Comparison of ENCODE assay signal across 8 mouse cellular contexts in genomic region chr10:115382846-115383643, GRCm38 (mm10). TPM values are rescaled to one million over a fixed set of nuclear protein-coding genes. Genes with fewer than 3 reads are reported as not detected.
DNase-seq lines count a peak whose midpoint lies in the region; ATAC-seq lines count a peak whose summit lies in the region.

No protein-coding gene starts in this region.

- H3K27ac ChIP-seq in lung, embryonic 15.5 days: peak overlapping the region; percentile 99; the same call in 1 of the 2 replicates
- H3K27ac ChIP-seq in embryonic facial prominence, embryonic 12.5 days: no peak overlapping the region
- H3K27ac ChIP-seq in limb, embryonic 11.5 days (replicated peaks; ENCODE audit: low read depth, low read length): no peak overlapping the region

- peak overlapping the region; percentile 85 for H3K9ac ChIP-seq in lung, embryonic 15.5 days
- peak overlapping the region; percentile 45 for H3K9ac ChIP-seq in embryonic facial prominence, embryonic 12.5 days
- H3K9ac ChIP-seq in limb, embryonic 11.5 days (ENCODE audit: low read length): no peak overlapping the region

- H3K36me3 ChIP-seq in lung, embryonic 15.5 days: 0 out of 2 replicates have a peak, but pooled peaks cover 2% of the 10 kb centered on the region
- peaks cover 4% of the 10 kb centered on the region; the same call in 1 of the 2 replicates for H3K36me3 ChIP-seq in embryonic facial prominence, embryonic 12.5 days
- no peaks in the 10 kb centered on the region for H3K36me3 ChIP-seq in limb, embryonic 11.5 days (ENCODE audit: control insufficient read depth, insufficient read depth, low read length)

- H3K4me3 ChIP-seq in lung, embryonic 15.5 days: peak overlapping the region; percentile 90
- H3K4me3 ChIP-seq in embryonic facial prominence, embryonic 12.5 days: peak overlapping the region; percentile 97
- H3K4me3 ChIP-seq in limb, embryonic 11.5 days (ENCODE audit: low read depth, low read length): peak overlapping the region; percentile 97

- H3K9me3 ChIP-seq in lung, embryonic 15.5 days: no peaks in the 10 kb centered on the region
- H3K9me3 ChIP-seq in embryonic facial prominence, embryonic 12.5 days: no peaks in the 10 kb centered on the region
- H3K9me3 ChIP-seq in limb, embryonic 11.5 days (ENCODE audit: control insufficient read depth, low read length): no peaks in the 10 kb centered on the region

- H3K4me1 ChIP-seq in lung, embryonic 15.5 days: peaks cover 23% of the 10 kb centered on the region
- H3K4me1 ChIP-seq in embryonic facial prominence, embryonic 12.5 days: peaks cover 17% of the 10 kb centered on the region
- H3K4me1 ChIP-seq in limb, embryonic 11.5 days (ENCODE audit: control insufficient read depth, insufficient read depth, low read length): peaks cover 5% of the 10 kb centered on the region; the same call in 1 of the 2 replicates

- DNase-seq in lung, postnatal 10 days: no peak
- no peak for DNase-seq in limb, embryonic 11.5 days (ENCODE audit: low spot score)
- DNase-seq in retina, postnatal 1 day: peak; percentile 28
- no peak for DNase-seq in cerebellum, postnatal 25 days
- no peak for DNase-seq in cerebellum, postnatal 10 days
- DNase-seq in MN1 (ENCODE audit: low spot score): no peak

- H3K27me3 ChIP-seq in lung, embryonic 15.5 days: no peaks in the 10 kb centered on the region
- no peaks in the 10 kb centered on the region for H3K27me3 ChIP-seq in embryonic facial prominence, embryonic 12.5 days
- no peaks in the 10 kb centered on the region for H3K27me3 ChIP-seq in limb, embryonic 11.5 days (ENCODE audit: control insufficient read depth, insufficient read depth, low read length)

- no peak for ATAC-seq in lung, embryonic 15.5 days (ENCODE audit: borderline replicate concordance, extremely low read depth, low FRiP score, low TSS enrichment)
- no peak for ATAC-seq in embryonic facial prominence, embryonic 12.5 days (ENCODE audit: insufficient number of reproducible peaks, insufficient read depth, low FRiP score, low TSS enrichment)
- ATAC-seq in limb, embryonic 11.5 days (ENCODE audit: insufficient number of reproducible peaks, low FRiP score, low TSS enrichment, low read depth): no peak

- peak overlapping the region; percentile 59 for H3K4me2 ChIP-seq in lung, embryonic 15.5 days
- H3K4me2 ChIP-seq in embryonic facial prominence, embryonic 12.5 days (replicated peaks): peak overlapping the region; percentile 57
- peak overlapping the region; percentile 50 for H3K4me2 ChIP-seq in limb, embryonic 11.5 days (ENCODE audit: low read depth, severe bottlenecking)

- 22% methylated on average over 12 of the region's 12 CpGs for WGBS in lung, embryonic 15.5 days
- WGBS in embryonic facial prominence, embryonic 12.5 days: 29% methylated on average over 12 of the region's 12 CpGs
- WGBS in limb, embryonic 11.5 days: 60% methylated on average over 12 of the region's 12 CpGs

RNA-seq across cellular contexts. Expression of gene Thap2, which starts 1.2 kb away (rescaled TPM):
- polyA plus RNA-seq in lung, embryonic 15.5 days (2015; fragmentation: Nextera tagmentation; extraction: Ambion mirVana): 17.9 and 19.5 TPM in 2 replicates
- polyA plus RNA-seq in embryonic facial prominence, embryonic 12.5 days (2016; fragmentation: Nextera tagmentation; extraction: Ambion mirVana): 30.6 and 31.8 TPM in 2 replicates
- 21.3 and 21.7 TPM in 2 replicates for polyA plus RNA-seq in limb, embryonic 11.5 days (2014; fragmentation: Nextera tagmentation; extraction: Ambion mirVana)

RNA-seq across cellular contexts. Expression of gene Zfc3h1, which starts 1.7 kb away (rescaled TPM):
- 16.2 and 18.6 TPM in 2 replicates for polyA plus RNA-seq in lung, embryonic 15.5 days (2015; fragmentation: Nextera tagmentation; extraction: Ambion mirVana)
- 26.0 and 28.2 TPM in 2 replicates for polyA plus RNA-seq in embryonic facial prominence, embryonic 12.5 days (2016; fragmentation: Nextera tagmentation; extraction: Ambion mirVana)
- 28.2 and 28.3 TPM in 2 replicates for polyA plus RNA-seq in limb, embryonic 11.5 days (2014; fragmentation: Nextera tagmentation; extraction: Ambion mirVana)

RNA-seq across cellular contexts. Expression of gene Tmem19, which starts 20.7 kb away (rescaled TPM):
- polyA plus RNA-seq in lung, embryonic 15.5 days (2015; fragmentation: Nextera tagmentation; extraction: Ambion mirVana): 23.2 and 29.3 TPM in 2 replicates
- 28.4 and 29.1 TPM in 2 replicates for polyA plus RNA-seq in embryonic facial prominence, embryonic 12.5 days (2016; fragmentation: Nextera tagmentation; extraction: Ambion mirVana)
- 25.8 and 28.2 TPM in 2 replicates for polyA plus RNA-seq in limb, embryonic 11.5 days (2014; fragmentation: Nextera tagmentation; extraction: Ambion mirVana)
